Mouse (Mus musculus) thymus, adult 2 months (tissue): ENCODE data around the gene Aldh3a1. TPM values are rescaled to one million over a fixed set of nuclear protein-coding genes. Genes with fewer than 3 reads are reported as not detected.
"Not testable (repeated sequence)": the region's sequence is repeated elsewhere in the genome, so short reads cannot be mapped to it uniquely, and the experiment has no call there.

ENCODE experiments used
- DNase-seq: peaks from one replicate; pipeline ENCODE4 v3.0.0; 2021
- H3K27ac ChIP-seq: fragments of 200-500 bp; 2 replicates; pipeline ENCODE4 v1.5.1; 2012; ENCODE audit warnings: low read length, control low read depth; ENCODE audit not compliant: control insufficient read depth, insufficient read depth
- H3K27me3 ChIP-seq: fragments of 200-500 bp; 2 replicates; pipeline ENCODE4 v1.6.1; 2012; ENCODE audit warnings: mild to moderate bottlenecking, low read length, moderate library complexity, mixed read lengths; ENCODE audit not compliant: control insufficient read depth, insufficient read depth
- H3K36me3 ChIP-seq: fragments of 200-500 bp; 2 replicates; pipeline ENCODE4 v1.6.1; 2012; ENCODE audit warnings: mild to moderate bottlenecking, low read length, moderate library complexity; ENCODE audit not compliant: control insufficient read depth, insufficient read depth
- H3K4me1 ChIP-seq: fragments of 200-500 bp; replicated peaks from 2 replicates; pipeline ENCODE4 v1.6.1; 2012; ENCODE audit warnings: low read length; ENCODE audit not compliant: control insufficient read depth, insufficient read depth
- H3K4me3 ChIP-seq: fragments of 200-500 bp; 2 replicates; pipeline ENCODE4 v1.5.1; 2012; ENCODE audit warnings: mild to moderate bottlenecking, low read length, control low read depth, moderate library complexity; ENCODE audit not compliant: control insufficient read depth, insufficient read depth
- CTCF ChIP-seq: fragments of 200-500 bp; IDR thresholded peaks from 2 replicates; pipeline ENCODE4 v1.5.1; 2012; ENCODE audit warnings: mild to moderate bottlenecking, control low read depth, low read length, moderate library complexity, borderline replicate concordance; ENCODE audit not compliant: control insufficient read depth, poor library complexity, insufficient read depth; ENCODE audit errors: extremely low read depth
- POLR2A ChIP-seq: fragments of 200-500 bp; IDR thresholded peaks from 2 replicates; pipeline ENCODE4 v1.6.1; 2012; ENCODE audit warnings: mild to moderate bottlenecking, low read length, control low read depth, moderate library complexity; ENCODE audit not compliant: control insufficient read depth, poor library complexity, insufficient read depth; ENCODE audit errors: extremely low read depth
- WGBS: fragments of 180-500 bp; shearing (Covaris S2); methylation state at CpG from one replicate; pipeline ENCODE4 v1.1.7; 2018; 5-methylcytosine and 5-hydroxymethylcytosine counted together
- polyA plus RNA-seq: library from polyadenylated mRNA; depleted of rRNA; stranded (reverse); fragments of >200 nt; gene quantifications from 2 replicates; pipeline ENCODE4 v1.2.3, GENCODE M21; 2012

Gene Aldh3a1
- polyA plus RNA-seq, 1 experiment, result 1.4 TPM

- H3K27ac ChIP-seq, result no peak overlapping the region
- no peak for TF ChIP-seq POLR2A
- TF ChIP-seq CTCF, result no peak
- H3K4me3 ChIP-seq, result no peak overlapping the region
- H3K36me3 ChIP-seq, result no peaks in the 10 kb centered on the region
- no peaks in the 10 kb centered on the region for H3K27me3 ChIP-seq
- H3K4me1 ChIP-seq, result peaks cover 5% of the 10 kb centered on the region
- no peak for DNase-seq
- 28% methylated on average over 1 of the region's 1 CpGs for WGBS
These were observed 31.0 kb upstream of the Aldh3a1 start for GRCm38 (mm10) chr11:61176321-61176720.

- Histone ChIP-seq H3K27me3 (no peaks in the 10 kb centered on the region), H3K27ac (no peak overlapping the region), H3K36me3 (no peaks in the 10 kb centered on the region), H3K4me1 (no peaks in the 10 kb centered on the region), H3K4me3 (no peak overlapping the region)
- DNase-seq, result no peak
- no peak for TF ChIP-seq POLR2A
- TF ChIP-seq CTCF, result no peak
- 95% methylated on average over 3 of the region's 3 CpGs for WGBS
These were observed 27.0 kb upstream of the Aldh3a1 start for GRCm38 (mm10) chr11:61180361-61180760.

- TF ChIP-seq CTCF (no peak), POLR2A (no peak)
- H3K4me3 ChIP-seq, result no peak overlapping the region
- H3K4me1 ChIP-seq, result no peaks in the 10 kb centered on the region
- H3K27me3 ChIP-seq, result no peaks in the 10 kb centered on the region
- no peak overlapping the region for H3K27ac ChIP-seq
- DNase-seq, result no peak
- no peaks in the 10 kb centered on the region for H3K36me3 ChIP-seq
These were observed 25.7 kb upstream of the Aldh3a1 start for GRCm38 (mm10) chr11:61181624-61182023.

- 97% methylated on average over 1 of the region's 1 CpGs for WGBS
- Histone ChIP-seq H3K4me1 (no peaks in the 10 kb centered on the region), H3K4me3 (no peak overlapping the region), H3K27me3 (no peaks in the 10 kb centered on the region), H3K27ac (no peak overlapping the region), H3K36me3 (no peaks in the 10 kb centered on the region)
- DNase-seq, result no peak
- TF ChIP-seq CTCF (no peak), POLR2A (no peak)
These were observed 23.5 kb upstream of the Aldh3a1 start for GRCm38 (mm10) chr11:61183820-61184219.

- TF ChIP-seq POLR2A (no peak), CTCF (no peak)
- Histone ChIP-seq H3K36me3 (no peaks in the 10 kb centered on the region), H3K4me3 (no peak overlapping the region), H3K27ac (no peak overlapping the region), H3K27me3 (no peaks in the 10 kb centered on the region), H3K4me1 (no peaks in the 10 kb centered on the region)
- no peak for DNase-seq
- WGBS, result 91% methylated on average over 2 of the region's 2 CpGs
These were observed 16.6 kb upstream of the Aldh3a1 start for GRCm38 (mm10) chr11:61190776-61191175.

- H3K27me3 ChIP-seq, H3K36me3 ChIP-seq, H3K4me1 ChIP-seq, DNase-seq, H3K4me3 ChIP-seq, H3K27ac ChIP-seq: not testable (repeated sequence)
- WGBS, result 91% methylated on average over 7 of the region's 10 CpGs
These were observed 15.2 kb upstream of the Aldh3a1 start for GRCm38 (mm10) chr11:61192123-61192522.

- Histone ChIP-seq H3K4me1 (no peaks in the 10 kb centered on the region), H3K27ac (no peak overlapping the region), H3K4me3 (no peak overlapping the region), H3K36me3 (no peaks in the 10 kb centered on the region), H3K27me3 (no peaks in the 10 kb centered on the region)
- TF ChIP-seq CTCF (no peak), POLR2A (no peak)
- DNase-seq, result no peak
- WGBS, result 100% methylated on average over 2 of the region's 2 CpGs
These were observed 14.6 kb upstream of the Aldh3a1 start for GRCm38 (mm10) chr11:61192779-61193178.
